Mouse (Mus musculus) forebrain, embryonic 16.5 days (tissue): Measurements from ENCODE around the gene Bach2. TPM values are rescaled to one million over a fixed set of nuclear protein-coding genes. Genes with fewer than 3 reads are reported as not detected.

Experiments
- ATAC-seq: fragments of 200-750 bp; cut with Nextera tagmentation; 2 replicates; pipeline ENCODE4 v1.8.0; 2017; ENCODE audit warnings: mild to moderate bottlenecking, moderate library complexity
- H3K27ac ChIP-seq: fragments of 300-500 bp; sonication (generic); 2 replicates; pipeline ENCODE4 v1.5.1; 2014; ENCODE audit warnings: low read length, control low read depth
- H3K27me3 ChIP-seq: fragments of 300-500 bp; sonication (generic); replicated peaks from 2 replicates; pipeline ENCODE4 v1.6.1; 2014; ENCODE audit warnings: low read length; ENCODE audit not compliant: control insufficient read depth, insufficient read depth
- H3K36me3 ChIP-seq: fragments of 300-500 bp; sonication (generic); 2 replicates; pipeline ENCODE4 v1.6.1; 2014; ENCODE audit not compliant: control insufficient read depth, insufficient read depth
- H3K4me1 ChIP-seq: fragments of 300-500 bp; sonication (generic); replicated peaks from 2 replicates; pipeline ENCODE4 v1.6.1; 2014; ENCODE audit warnings: low read length; ENCODE audit not compliant: control insufficient read depth, insufficient read depth
- H3K4me2 ChIP-seq: fragments of 300-500 bp; sonication (generic); 2 replicates; pipeline ENCODE4 v1.6.1; 2014; ENCODE audit warnings: mild to moderate bottlenecking, low read length, control low read depth
- H3K4me3 ChIP-seq: fragments of 300-500 bp; sonication (generic); replicated peaks from 2 replicates; pipeline ENCODE4 v1.5.1; 2014; ENCODE audit warnings: mild to moderate bottlenecking, low read length, control low read depth
- H3K9ac ChIP-seq: fragments of 300-500 bp; sonication (generic); replicated peaks from 2 replicates; pipeline ENCODE4 v1.6.1; 2014; ENCODE audit warnings: low read depth, low read length, control low read depth
- H3K9me3 ChIP-seq: fragments of 300-500 bp; sonication (generic); 2 replicates; pipeline ENCODE4 v1.6.1; 2016; ENCODE audit warnings: low read length; ENCODE audit not compliant: control insufficient read depth
- WGBS: fragments of 180-500 bp; shearing (Covaris S2); extraction: QIAGEN DNeasy Blood & Tissue Kit; methylation state at CpG from one replicate; pipeline ENCODE4 v1.1.7; 2014; 5-methylcytosine and 5-hydroxymethylcytosine counted together
- polyA plus RNA-seq: library from polyadenylated mRNA; unstranded; fragments of >200 nt; fragmentation: Nextera tagmentation; extraction: Ambion mirVana; gene quantifications from 2 replicates; pipeline ENCODE4 v1.2.1, GENCODE M21; 2015

Bach2 gene
- polyA plus RNA-seq, 1 experiment from 2014 or later, result 33.3 TPM

GRCm38 (mm10) chr4:32482936-32483335 is 244.3 kb downstream of the Bach2 start:
- Histone ChIP-seq H3K36me3 (no peaks in the 10 kb centered on the region), H3K9me3 (no peaks in the 10 kb centered on the region), H3K4me1 (peaks cover 71% of the 10 kb centered on the region), H3K27ac (no peak overlapping the region), H3K27me3 (no peaks in the 10 kb centered on the region), H3K4me3 (no peak overlapping the region), H3K9ac (no peak overlapping the region), H3K4me2 (no peak overlapping the region)
- 10% methylated on average over 8 of the region's 8 CpGs for WGBS
- ATAC-seq, result no peak; the same call in 1 of the 2 replicates

GRCm38 (mm10) chr4:32485848-32486247 is 247.2 kb downstream of the Bach2 start:
- Histone ChIP-seq H3K4me1 (peaks cover 46% of the 10 kb centered on the region), H3K27me3 (no peaks in the 10 kb centered on the region), H3K9ac (no peak overlapping the region), H3K4me3 (no peak overlapping the region), H3K4me2 (no peak overlapping the region), H3K36me3 (no peaks in the 10 kb centered on the region), H3K9me3 (no peaks in the 10 kb centered on the region), H3K27ac (peak overlapping the region; percentile 43)
- ATAC-seq, result no peak
- WGBS, result 21% methylated on average over 5 of the region's 5 CpGs

GRCm38 (mm10) chr4:32486654-32487398 is 248.2 kb downstream of the Bach2 start:
- peak overlapping the region; percentile 22 for H3K4me3 ChIP-seq
- WGBS, result 7% methylated on average over 17 of the region's 17 CpGs
- H3K27me3 ChIP-seq, result no peaks in the 10 kb centered on the region
- H3K4me2 ChIP-seq, result peak overlapping the region; percentile 57
- ATAC-seq, result peak; percentile 86
- peaks cover 36% of the 10 kb centered on the region for H3K4me1 ChIP-seq
- peak overlapping the region; percentile 31 for H3K9ac ChIP-seq
- H3K27ac ChIP-seq, result peak overlapping the region; percentile 92
- no peaks in the 10 kb centered on the region for H3K9me3 ChIP-seq
- H3K36me3 ChIP-seq, result no peaks in the 10 kb centered on the region

- H3K27ac ChIP-seq, result no peak overlapping the region
- H3K27me3 ChIP-seq, result no peaks in the 10 kb centered on the region
- 83% methylated on average over 1 of the region's 1 CpGs for WGBS
- ATAC-seq, result no peak
- no peak overlapping the region for H3K4me2 ChIP-seq
- H3K36me3 ChIP-seq, result no peaks in the 10 kb centered on the region
- H3K4me3 ChIP-seq, result no peak overlapping the region
- no peaks in the 10 kb centered on the region for H3K9me3 ChIP-seq
- peaks cover 22% of the 10 kb centered on the region for H3K4me1 ChIP-seq
- no peak overlapping the region for H3K9ac ChIP-seq
Observed at GRCm38 (mm10) chr4:32489186-32489585, 250.6 kb downstream of the Bach2 start.

GRCm38 (mm10) chr4:32491176-32491575 is 252.6 kb downstream of the Bach2 start:
- Histone ChIP-seq H3K4me2 (no peak overlapping the region), H3K4me1 (peaks cover 15% of the 10 kb centered on the region), H3K36me3 (no peaks in the 10 kb centered on the region), H3K27me3 (no peaks in the 10 kb centered on the region), H3K9me3 (no peaks in the 10 kb centered on the region), H3K9ac (no peak overlapping the region), H3K4me3 (no peak overlapping the region), H3K27ac (no peak overlapping the region)
- no peak for ATAC-seq
- WGBS, result 85% methylated on average over 8 of the region's 8 CpGs

- H3K4me3 ChIP-seq, result no peak overlapping the region
- no peak overlapping the region for H3K4me2 ChIP-seq
- no peaks in the 10 kb centered on the region for H3K27me3 ChIP-seq
- H3K36me3 ChIP-seq, result no peaks in the 10 kb centered on the region
- H3K4me1 ChIP-seq, result no peaks in the 10 kb centered on the region
- peak; percentile 29; the same call in 1 of the 2 replicates for ATAC-seq
- no peaks in the 10 kb centered on the region for H3K9me3 ChIP-seq
- WGBS, result 89% methylated on average over 7 of the region's 7 CpGs
- H3K27ac ChIP-seq, result no peak overlapping the region
- H3K9ac ChIP-seq, result no peak overlapping the region
Observed at GRCm38 (mm10) chr4:32492834-32493233, 254.2 kb downstream of the Bach2 start.

- H3K4me1 ChIP-seq, result peaks cover 8% of the 10 kb centered on the region
- no peak for ATAC-seq
- H3K9ac ChIP-seq, result no peak overlapping the region
- no peaks in the 10 kb centered on the region for H3K27me3 ChIP-seq
- 80% methylated on average over 8 of the region's 8 CpGs for WGBS
- H3K27ac ChIP-seq, result no peak overlapping the region
- no peaks in the 10 kb centered on the region for H3K9me3 ChIP-seq
- no peak overlapping the region for H3K4me3 ChIP-seq
- H3K36me3 ChIP-seq, result peaks cover 2% of the 10 kb centered on the region; the same call in 1 of the 2 replicates
- H3K4me2 ChIP-seq, result no peak overlapping the region
Observed at GRCm38 (mm10) chr4:32501780-32502179, 263.2 kb downstream of the Bach2 start.

- ATAC-seq, result no peak
- no peak overlapping the region for H3K4me2 ChIP-seq
- WGBS, result 73% methylated on average over 4 of the region's 4 CpGs
Observed at GRCm38 (mm10) chr4:32502181-32502580, 263.6 kb downstream of the Bach2 start.

GRCm38 (mm10) chr4:32504236-32504635 is 265.6 kb downstream of the Bach2 start:
- WGBS, result 89% methylated on average over 11 of the region's 11 CpGs
- H3K36me3 ChIP-seq, result peaks cover 2% of the 10 kb centered on the region; the same call in 1 of the 2 replicates
- H3K27ac ChIP-seq, result no peak overlapping the region
- peaks cover 24% of the 10 kb centered on the region for H3K4me1 ChIP-seq
- H3K4me2 ChIP-seq, result no peak overlapping the region
- H3K4me3 ChIP-seq, result no peak overlapping the region
- ATAC-seq, result no peak
- no peak overlapping the region for H3K9ac ChIP-seq
- H3K9me3 ChIP-seq, result no peaks in the 10 kb centered on the region
- H3K27me3 ChIP-seq, result no peaks in the 10 kb centered on the region

More at GRCm38 (mm10) chr4:32502181-32502580, 263.6 kb downstream of the Bach2 start:
- no peaks in the 10 kb centered on the region for H3K9me3 ChIP-seq
- H3K4me3 ChIP-seq, result no peak overlapping the region
- H3K36me3 ChIP-seq, result peaks cover 2% of the 10 kb centered on the region; the same call in 1 of the 2 replicates
- no peaks in the 10 kb centered on the region for H3K27me3 ChIP-seq
- H3K27ac ChIP-seq, result no peak overlapping the region
- no peak overlapping the region for H3K9ac ChIP-seq
- peaks cover 12% of the 10 kb centered on the region for H3K4me1 ChIP-seq
